Mouse (Mus musculus): ENCODE measurements around the gene Rnase13. TPM values are rescaled to one million over a fixed set of nuclear protein-coding genes. Genes with fewer than 3 reads are reported as not detected.
"Not testable (repeated sequence)": the region's sequence is repeated elsewhere in the genome, so short reads cannot be mapped to it uniquely, and the experiment has no call there.

Rnase13 gene
- polyA plus RNA-seq, 1 experiment from 2014 or later, result not detected

GRCm38 (mm10) chr14:51926930-51927329 lies 4.4 kb upstream of the Rnase13 start:
- ATAC-seq (ENCODE audit: insufficient read depth, low FRiP score, low read depth); H3K4me3 ChIP-seq (replicated peaks); H3K36me3 ChIP-seq; H3K9ac ChIP-seq; H3K4me2 ChIP-seq; H3K27ac ChIP-seq; H3K27me3 ChIP-seq (replicated peaks); H3K9me3 ChIP-seq: not testable (repeated sequence)
- WGBS, result 93% methylated on average over 11 of the region's 11 CpGs
- H3K4me1 ChIP-seq, result peaks cover 21% of the 10 kb centered on the region

DNA sequence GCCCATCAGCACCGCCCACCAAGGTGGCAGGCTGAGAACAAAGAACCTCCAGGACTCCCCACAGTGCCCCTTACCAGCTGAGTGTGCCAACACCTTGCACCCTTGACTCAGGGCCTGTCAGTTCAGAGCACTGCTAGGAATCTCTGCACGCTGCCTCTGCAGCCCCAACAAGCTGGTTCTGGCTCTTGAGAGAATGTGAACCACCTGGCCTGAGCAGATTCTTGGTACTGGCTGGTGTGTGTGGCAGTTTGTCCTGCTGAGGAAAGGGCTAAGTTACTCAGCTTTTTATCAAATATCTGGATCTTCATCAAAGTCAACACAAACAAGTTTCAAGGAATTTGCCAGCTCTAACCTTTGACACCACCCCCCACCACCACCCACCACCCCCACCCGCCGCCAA lies 919 bp upstream of the Rnase13 start:
- Histone ChIP-seq H3K9me3 (no peaks in the 10 kb centered on the region), H3K9ac (no peak overlapping the region), H3K27me3 (replicated peaks) (no peaks in the 10 kb centered on the region), H3K4me3 (replicated peaks) (no peak overlapping the region), H3K27ac (no peak overlapping the region), H3K36me3 (no peaks in the 10 kb centered on the region), H3K4me2 (no peak overlapping the region), H3K4me1 (peaks cover 16% of the 10 kb centered on the region)
- 69% methylated on average over 4 of the region's 4 CpGs for WGBS
- no peak for ATAC-seq (ENCODE audit: insufficient read depth, low FRiP score, low read depth)

GRCm38 (mm10) chr14:51922910-51923309 lies 337 bp upstream of the Rnase13 start:
- H3K27me3 ChIP-seq (replicated peaks), result no peaks in the 10 kb centered on the region
- H3K36me3 ChIP-seq, result no peaks in the 10 kb centered on the region
- H3K4me2 ChIP-seq, result no peak overlapping the region
- WGBS, result 92% methylated on average over 2 of the region's 2 CpGs
- H3K4me1 ChIP-seq, result peaks cover 16% of the 10 kb centered on the region
- H3K4me3 ChIP-seq (replicated peaks), result no peak overlapping the region
- no peak overlapping the region for H3K27ac ChIP-seq
- H3K9ac ChIP-seq, result no peak overlapping the region
- no peak for ATAC-seq (ENCODE audit: insufficient read depth, low FRiP score, low read depth)
- no peaks in the 10 kb centered on the region for H3K9me3 ChIP-seq

GRCm38 (mm10) chr14:51921759-51922570 lies 608 bp downstream of the Rnase13 start:
- 44% methylated on average over 16 of the region's 16 CpGs for WGBS
- Histone ChIP-seq H3K36me3 (no peaks in the 10 kb centered on the region), H3K27ac (peak overlapping the region; percentile 80), H3K4me2 (no peak overlapping the region), H3K4me3 (replicated peaks) (no peak overlapping the region), H3K4me1 (peaks cover 16% of the 10 kb centered on the region), H3K27me3 (replicated peaks) (no peaks in the 10 kb centered on the region), H3K9me3 (no peaks in the 10 kb centered on the region), H3K9ac (no peak overlapping the region)
- ATAC-seq (ENCODE audit: insufficient read depth, low FRiP score, low read depth), result peak; percentile 60

GRCm38 (mm10) chr14:51918966-51919365 lies 3.6 kb downstream of the Rnase13 start:
- Histone ChIP-seq H3K36me3 (no peaks in the 10 kb centered on the region), H3K27ac (no peak overlapping the region), H3K9ac (no peak overlapping the region), H3K4me1 (peaks cover 23% of the 10 kb centered on the region), H3K9me3 (no peaks in the 10 kb centered on the region), H3K27me3 (replicated peaks) (no peaks in the 10 kb centered on the region), H3K4me3 (replicated peaks) (no peak overlapping the region), H3K4me2 (no peak overlapping the region)
- ATAC-seq (ENCODE audit: insufficient read depth, low FRiP score, low read depth), result no peak
- WGBS, result 85% methylated on average over 4 of the region's 4 CpGs

DNA sequence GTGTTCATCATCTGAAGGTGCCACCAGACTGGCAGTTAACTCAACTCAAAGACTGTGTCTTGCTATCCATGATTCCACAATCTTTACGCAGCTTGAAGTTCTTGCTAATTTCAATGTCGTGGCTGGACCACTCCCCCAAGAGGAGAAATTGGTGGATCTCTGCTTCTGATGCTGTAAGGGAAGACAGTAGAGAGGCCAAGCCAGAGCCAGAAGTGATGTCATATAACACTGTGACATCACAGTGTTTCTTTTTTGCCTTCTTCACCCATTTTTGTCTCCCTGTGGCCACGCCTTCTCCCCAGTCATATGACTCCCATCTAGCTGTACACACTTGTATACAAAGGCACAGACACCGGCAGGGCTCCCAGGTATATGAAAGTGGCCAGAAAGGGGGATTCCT lies 4.4 kb downstream of the Rnase13 start, which contains the start of gene Tppp2:
Gene Tppp2, plus strand, starts transcription at position 301 of the 400 bp plus-strand sequence.
- no peak within 1 kb of the TSS for H3K4me2 ChIP-seq
- no peak within 1 kb of the TSS for H3K4me3 ChIP-seq (replicated peaks)
- H3K36me3 ChIP-seq, result no peaks in the 10 kb centered on the region
- no peaks in the 10 kb centered on the region for H3K27me3 ChIP-seq (replicated peaks)
- no peak within 1 kb of the TSS for H3K27ac ChIP-seq
- ATAC-seq (ENCODE audit: insufficient read depth, low FRiP score, low read depth), result no peak
- H3K9me3 ChIP-seq, result no peaks in the 10 kb centered on the region
- WGBS, result 89% methylated on average over 4 of the region's 4 CpGs
- peaks cover 24% of the 10 kb centered on the region for H3K4me1 ChIP-seq
- no peak within 1 kb of the TSS for H3K9ac ChIP-seq

DNA sequence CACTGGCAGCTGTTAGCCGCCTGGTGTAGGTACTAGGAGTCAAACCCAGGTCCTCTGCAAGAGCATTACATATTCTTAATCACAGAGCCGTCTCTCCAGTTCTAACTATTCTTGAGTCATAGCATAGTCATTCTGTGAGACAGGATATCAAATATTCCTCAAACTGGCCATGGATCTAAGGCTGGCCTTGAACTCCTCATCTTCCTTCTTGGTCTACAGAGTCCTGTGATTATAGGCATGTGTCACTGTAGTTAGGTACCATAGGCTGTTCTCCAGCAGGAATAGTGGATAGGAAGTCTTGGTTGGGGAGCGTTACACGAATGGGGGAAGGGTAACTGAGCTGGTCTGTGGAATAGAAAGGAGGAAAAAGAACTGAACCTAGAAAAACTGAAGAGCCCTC lies 6.0 kb downstream of the Rnase13 start:
- WGBS, result 81% methylated on average over 4 of the region's 4 CpGs

GRCm38 (mm10) chr14:51915030-51915429 lies 7.5 kb downstream of the Rnase13 start:
- peak overlapping the region; percentile 81 for H3K27ac ChIP-seq
- H3K36me3 ChIP-seq, result no peaks in the 10 kb centered on the region
- H3K27me3 ChIP-seq (replicated peaks), result no peaks in the 10 kb centered on the region
- WGBS, result 15% methylated on average over 3 of the region's 3 CpGs
- no peak overlapping the region for H3K9ac ChIP-seq
- no peaks in the 10 kb centered on the region for H3K9me3 ChIP-seq
- H3K4me3 ChIP-seq (replicated peaks), result no peak overlapping the region
- ATAC-seq (ENCODE audit: insufficient read depth, low FRiP score, low read depth), result no peak
- H3K4me2 ChIP-seq, result no peak overlapping the region
- H3K4me1 ChIP-seq, result peaks cover 8% of the 10 kb centered on the region

More for the DNA sequence above, 6.0 kb downstream of the Rnase13 start:
- H3K4me3 ChIP-seq (replicated peaks), result no peak overlapping the region
- no peaks in the 10 kb centered on the region for H3K36me3 ChIP-seq
- no peaks in the 10 kb centered on the region for H3K27me3 ChIP-seq (replicated peaks)
- H3K9ac ChIP-seq, result no peak overlapping the region
- ATAC-seq (ENCODE audit: insufficient read depth, low FRiP score, low read depth), result no peak
- no peaks in the 10 kb centered on the region for H3K9me3 ChIP-seq
- H3K4me1 ChIP-seq, result peaks cover 10% of the 10 kb centered on the region
- H3K27ac ChIP-seq, result no peak overlapping the region
- H3K4me2 ChIP-seq, result no peak overlapping the region

- Histone ChIP-seq H3K9me3 (no peaks in the 10 kb centered on the region), H3K36me3 (no peaks in the 10 kb centered on the region), H3K9ac (peak within 1 kb of the TSS; percentile 49), H3K27ac (peak within 1 kb of the TSS; percentile 81), H3K4me3 (replicated peaks) (peak within 1 kb of the TSS; percentile 57), H3K4me2 (peak within 1 kb of the TSS; percentile 98), H3K27me3 (replicated peaks) (no peaks in the 10 kb centered on the region), H3K4me1 (peaks cover 8% of the 10 kb centered on the region)
- ATAC-seq (ENCODE audit: insufficient read depth, low FRiP score, low read depth), result peak; percentile 63
- 5% methylated on average over 21 of the region's 23 CpGs for WGBS
These were observed 8.4 kb downstream of the Rnase13 start, which contains the start of gene Ndrg2 for GRCm38 (mm10) chr14:51913960-51914762. Gene Ndrg2, minus strand, starts transcription at chr14:51914158.

- Histone ChIP-seq H3K36me3 (no peaks in the 10 kb centered on the region), H3K27ac (peak overlapping the region; percentile 81), H3K4me3 (replicated peaks) (peak overlapping the region; percentile 57), H3K4me1 (peaks cover 8% of the 10 kb centered on the region), H3K27me3 (replicated peaks) (no peaks in the 10 kb centered on the region), H3K9me3 (no peaks in the 10 kb centered on the region), H3K4me2 (peak overlapping the region; percentile 98), H3K9ac (peak overlapping the region; percentile 49)
- ATAC-seq (ENCODE audit: insufficient read depth, low FRiP score, low read depth), result peak; percentile 88
- WGBS, result under 1% methylated on average over 58 of the region's 58 CpGs
These were observed 9.3 kb downstream of the Rnase13 start for GRCm38 (mm10) chr14:51913062-51913959.

GRCm38 (mm10) chr14:51912391-51913061 lies 10.0 kb downstream of the Rnase13 start:
- Histone ChIP-seq H3K9me3 (no peaks in the 10 kb centered on the region), H3K4me2 (peak overlapping the region; percentile 98), H3K4me1 (peaks cover 8% of the 10 kb centered on the region), H3K27ac (peak overlapping the region; percentile 38; the same call in 1 of the 2 replicates), H3K36me3 (no peaks in the 10 kb centered on the region), H3K27me3 (replicated peaks) (no peaks in the 10 kb centered on the region), H3K4me3 (replicated peaks) (peak overlapping the region; percentile 57), H3K9ac (no peak overlapping the region)
- WGBS, result 15% methylated on average over 14 of the region's 14 CpGs
- peak; percentile 6; the same call in 1 of the 2 replicates for ATAC-seq (ENCODE audit: insufficient read depth, low FRiP score, low read depth)
